Mouse (Mus musculus) yolk sac, embryonic 10.5 days (tissue): Measurements from ENCODE around the gene Klhl5.
"Not testable (repeated sequence)": the region's sequence is repeated elsewhere in the genome, so short reads cannot be mapped to it uniquely, and the experiment has no call there.

Experiments
- DNase-seq: peaks from one replicate; pipeline ENCODE4 v3.0.0-alpha.2; 2017; ENCODE audit warnings: low spot score

Klhl5 gene

DNA sequence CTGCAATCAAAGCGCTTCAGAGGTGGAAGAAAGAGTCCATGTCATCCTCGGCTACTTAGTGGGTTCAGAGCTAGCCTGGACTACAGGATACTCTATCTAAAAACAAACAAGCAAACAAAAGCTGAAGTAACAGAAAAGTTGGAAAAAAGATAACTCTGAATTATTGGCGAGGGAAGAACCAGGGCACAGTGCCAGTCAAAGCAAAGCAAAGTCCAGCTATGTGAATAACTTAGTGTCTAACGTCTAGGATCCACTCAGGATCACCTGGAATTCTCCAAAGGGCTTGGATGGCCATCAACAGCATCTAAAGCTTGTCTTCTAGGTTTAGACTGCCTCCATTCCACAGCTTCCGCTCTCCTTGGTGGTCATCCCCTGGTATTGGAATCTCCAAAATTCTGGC is 9.9 kb upstream of the Klhl5 start:
- no peak for DNase-seq

DNA sequence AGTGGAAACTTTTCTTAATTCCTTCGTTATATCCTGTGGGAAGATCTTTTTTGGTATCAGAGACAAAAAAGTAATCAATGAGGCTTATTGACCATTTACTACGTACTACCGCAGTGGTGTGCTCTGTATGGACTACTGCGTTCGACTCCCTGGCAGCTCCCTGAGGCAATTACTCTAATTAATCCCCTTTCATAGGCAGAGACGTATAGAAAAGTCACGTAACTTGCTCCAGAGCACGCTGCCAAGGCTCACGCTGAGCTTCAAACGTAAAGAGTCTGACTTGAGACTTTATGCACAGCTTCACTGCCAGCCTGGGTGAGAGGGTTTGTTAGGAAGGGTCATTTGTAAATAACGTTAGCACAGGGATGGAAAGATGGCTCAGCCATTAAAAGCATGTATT is 7.3 kb upstream of the Klhl5 start:
- no peak for DNase-seq

DNA sequence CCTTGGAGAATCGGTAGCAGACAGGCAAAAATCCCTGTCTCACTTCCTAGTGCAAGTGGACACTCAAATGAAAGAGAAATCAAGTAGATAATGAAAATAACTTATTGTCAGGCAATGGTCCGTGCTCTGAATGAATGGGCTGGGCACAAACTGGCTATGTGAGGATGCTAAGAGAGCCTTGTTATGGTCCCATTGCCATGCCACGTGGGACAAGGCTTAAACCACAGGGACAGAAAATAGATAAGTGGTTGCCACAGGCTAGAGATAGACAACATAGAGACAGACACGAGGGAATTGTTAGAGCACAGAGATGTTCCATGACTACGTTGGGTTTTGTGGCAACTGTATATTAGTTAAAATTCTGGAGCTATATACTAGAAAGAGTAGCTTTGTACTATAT is 6.1 kb upstream of the Klhl5 start:
- no peak for DNase-seq

DNA sequence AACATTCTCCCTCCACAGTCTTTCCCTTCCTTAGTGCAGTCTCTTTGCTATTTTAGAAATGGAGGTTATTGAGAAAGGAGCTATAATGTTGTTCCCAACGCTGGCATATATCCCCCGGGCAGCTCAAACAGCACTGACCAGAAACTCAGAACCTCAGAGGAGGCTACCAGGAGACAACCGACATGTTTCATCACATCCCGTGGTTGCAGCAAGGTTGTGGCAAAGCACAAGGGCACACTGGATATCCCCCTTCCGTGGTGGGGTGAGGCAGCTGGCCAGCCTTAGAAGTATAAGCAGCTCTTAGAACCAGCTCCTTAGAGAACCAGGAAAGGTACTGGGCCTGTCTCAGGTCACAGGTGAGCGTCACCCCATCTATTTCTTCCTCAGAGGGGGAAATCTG is 5.7 kb upstream of the Klhl5 start:
- DNase-seq: no peak

DNA sequence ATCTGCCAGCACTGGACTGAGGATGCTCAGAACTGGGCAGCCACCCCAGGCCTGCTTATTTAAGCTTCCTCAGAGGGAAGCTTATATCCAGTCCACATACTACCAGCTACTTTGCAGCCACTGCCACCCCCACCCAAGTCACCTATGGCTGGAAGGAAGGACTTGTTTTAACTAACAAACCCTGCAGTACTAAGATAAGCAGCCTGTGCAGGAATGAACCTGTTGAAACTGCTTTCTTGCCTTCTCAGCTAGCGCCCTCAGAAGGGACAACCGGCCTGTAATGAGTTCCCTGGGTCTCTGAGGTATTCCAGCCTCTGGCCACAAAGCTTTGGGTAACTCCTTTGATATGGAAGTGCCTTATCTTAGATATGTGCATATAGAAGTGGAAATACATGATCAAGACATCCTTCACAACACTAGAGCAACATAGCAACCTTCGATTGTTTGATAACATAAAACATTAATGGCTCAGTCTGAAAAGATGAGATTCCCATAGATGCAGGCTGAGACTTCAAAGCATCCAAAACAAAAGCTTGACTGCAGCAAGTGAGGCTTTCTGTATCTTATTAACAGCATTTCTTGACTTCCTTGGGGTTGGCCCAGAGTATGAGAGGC is 5.2 kb upstream of the Klhl5 start:
- DNase-seq: no peak

DNA sequence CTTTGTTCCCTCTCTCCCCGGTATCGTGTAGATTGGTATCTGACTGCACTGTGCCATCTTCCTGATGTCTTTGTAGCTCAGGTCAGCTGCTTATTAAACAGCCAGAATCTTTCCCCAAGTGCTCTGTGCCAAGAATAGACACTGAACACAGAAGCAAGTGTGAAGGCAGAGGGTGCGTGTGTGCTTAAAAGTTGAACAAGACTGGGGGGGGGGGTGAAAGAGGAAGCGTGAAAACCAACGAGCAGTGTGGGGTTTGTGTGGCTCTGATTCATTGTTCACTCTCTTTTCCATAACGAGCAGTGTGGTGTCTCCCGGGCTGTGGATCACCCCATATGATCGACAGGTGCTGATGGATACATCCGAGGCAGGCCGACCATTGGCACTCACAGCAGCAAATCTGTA is 4.7 kb upstream of the Klhl5 start:
- no peak for DNase-seq

DNA sequence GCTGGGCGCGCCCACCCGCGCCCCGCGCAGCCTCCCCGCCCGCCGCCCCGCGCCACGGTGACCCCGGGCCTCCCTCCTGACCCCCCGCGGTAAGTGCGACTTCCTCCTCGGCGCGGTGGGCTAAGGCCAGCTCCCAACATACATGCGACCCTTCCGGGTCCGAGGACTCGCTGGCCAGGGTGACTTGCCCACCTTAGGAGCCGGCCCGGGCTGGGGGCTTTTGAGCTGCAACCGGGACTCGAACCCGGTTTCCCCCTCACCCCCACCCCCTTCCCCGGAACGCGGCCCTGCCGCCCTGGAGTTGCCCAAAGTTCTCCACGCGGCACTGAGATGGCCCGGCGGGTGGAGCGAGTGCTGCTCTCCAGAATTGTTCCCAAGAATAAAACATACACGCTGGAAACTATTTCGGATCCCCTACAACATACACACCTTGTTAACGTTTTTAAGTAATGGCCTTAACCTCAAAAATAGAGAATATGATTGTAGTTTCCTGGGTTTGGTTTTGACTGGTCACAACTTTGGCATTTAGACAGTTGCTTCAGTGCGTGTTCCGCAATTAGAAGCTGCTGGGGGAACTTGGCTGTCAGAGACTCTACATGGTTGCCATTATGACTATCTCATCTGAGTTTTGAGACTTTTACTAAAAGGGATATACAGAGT is 564 bp downstream of the Klhl5 start:
- peak; percentile 42 for DNase-seq

DNA sequence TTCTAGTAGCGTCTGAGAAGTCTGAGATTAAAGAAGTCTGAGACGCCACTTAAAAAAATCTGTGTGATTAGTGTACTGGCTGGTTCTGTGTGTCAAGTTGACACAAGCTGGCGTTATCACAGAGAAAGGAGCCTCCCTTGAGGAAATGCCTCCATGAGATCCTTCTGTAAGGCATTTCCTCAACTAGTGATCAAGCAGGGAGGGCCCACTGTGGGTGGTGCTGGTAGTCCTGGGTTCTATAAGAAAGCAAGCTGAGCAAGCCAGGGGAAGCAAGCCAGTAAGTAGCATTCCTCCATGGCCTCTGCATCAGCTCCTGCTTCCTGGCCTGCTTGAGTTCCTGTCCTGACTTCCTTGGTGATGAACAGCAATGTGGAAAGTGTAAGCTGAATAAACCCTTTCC is 4.9 kb downstream of the Klhl5 start:
- not testable (repeated sequence) for DNase-seq

DNA sequence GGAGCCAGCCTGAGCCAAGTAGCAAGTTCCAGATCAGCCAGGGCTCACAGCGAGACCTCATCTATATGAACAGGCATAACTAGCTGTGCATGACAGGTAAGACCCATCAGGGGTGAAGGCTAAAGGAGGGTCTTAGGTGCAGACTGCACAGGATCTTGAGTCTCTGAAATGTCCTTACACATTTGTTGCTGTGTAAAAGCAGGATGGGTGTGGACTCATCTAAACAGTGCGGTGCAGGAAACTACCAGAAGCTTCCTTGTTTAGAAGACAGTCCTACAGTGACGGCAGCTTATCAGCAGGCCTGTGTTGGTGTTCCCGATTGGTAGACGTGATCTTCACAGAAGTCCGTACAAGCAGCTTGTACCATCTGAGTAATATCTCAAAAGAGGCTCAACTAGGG is 6.0 kb downstream of the Klhl5 start:
- DNase-seq: no peak

DNA sequence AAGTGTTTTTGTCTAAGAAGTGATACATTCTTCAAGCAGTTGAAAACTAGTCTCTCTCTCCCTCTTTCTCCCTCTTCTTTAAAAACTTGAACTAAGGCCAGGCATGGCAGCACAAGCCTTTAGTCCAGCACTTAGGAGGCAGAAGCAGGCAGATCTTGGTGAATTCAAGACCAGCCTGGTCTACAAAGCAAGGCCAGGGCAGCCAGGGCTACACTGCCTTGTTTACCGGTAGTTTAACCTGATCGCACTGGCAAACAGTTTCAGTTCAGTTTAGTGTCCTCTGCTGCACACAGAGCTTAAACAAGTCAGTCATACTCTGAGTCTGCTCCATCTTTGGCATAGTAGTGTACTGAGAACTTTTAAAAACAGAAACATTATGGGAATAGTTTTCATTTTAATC is 9.4 kb downstream of the Klhl5 start:
- DNase-seq: no peak

DNA sequence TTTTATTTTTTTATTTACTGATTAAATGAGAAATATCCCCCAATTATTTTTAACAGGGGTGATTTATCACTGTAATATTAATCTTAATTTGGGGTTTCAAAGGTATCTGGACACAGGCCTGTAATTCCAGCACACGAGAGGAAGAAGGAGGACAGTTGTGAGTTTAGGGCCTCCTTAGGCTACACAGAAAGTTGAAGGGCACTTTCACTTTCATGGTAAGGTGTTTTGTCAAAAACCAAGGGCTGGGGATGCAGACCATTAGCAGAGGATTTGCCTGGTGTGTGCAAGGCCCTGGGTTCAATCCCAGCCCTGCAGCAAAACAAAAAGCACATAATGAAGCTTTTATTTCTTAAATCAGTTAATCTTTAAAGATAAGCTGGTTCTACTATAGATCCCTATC is 12.2 kb downstream of the Klhl5 start:
- no peak for DNase-seq

DNA sequence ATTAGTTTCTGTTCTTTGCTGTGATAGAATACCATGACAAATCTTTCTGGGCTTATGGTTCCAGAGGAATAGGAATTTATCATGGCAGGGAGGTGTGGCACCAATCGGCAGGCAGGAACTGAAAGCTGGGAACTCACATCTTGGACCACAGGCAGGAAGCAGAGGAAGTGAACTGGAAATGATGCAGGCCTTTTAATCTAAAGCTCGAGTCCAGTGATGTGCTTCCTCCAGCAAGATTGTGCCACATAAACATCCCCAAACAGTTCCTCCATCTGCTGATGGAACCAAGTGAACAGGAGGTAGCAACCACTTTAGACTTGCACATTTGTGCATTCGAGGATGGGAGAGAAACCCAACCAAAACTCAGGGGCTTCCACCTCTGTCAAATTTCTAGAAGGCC is 12.6 kb downstream of the Klhl5 start:
- DNase-seq: no peak

DNA sequence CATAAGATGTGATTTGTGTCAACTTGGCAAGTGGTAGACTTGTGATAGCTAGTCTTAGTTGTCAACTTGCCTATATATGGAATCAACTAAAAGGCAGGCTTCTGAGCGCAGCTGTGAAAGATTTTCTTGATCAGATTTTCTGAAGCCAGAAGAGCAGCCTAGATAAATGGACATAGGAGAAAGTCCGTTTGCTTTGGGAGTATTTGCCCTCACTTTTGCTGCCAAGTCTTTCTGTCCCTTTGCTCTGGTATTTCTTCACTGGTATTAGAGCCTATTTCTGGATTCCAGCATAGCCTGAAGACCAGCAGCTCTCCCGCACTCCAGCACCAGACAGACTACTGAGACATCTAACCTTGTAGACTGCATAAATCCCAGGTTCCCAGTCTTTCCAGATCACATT is 15.3 kb downstream of the Klhl5 start:
- DNase-seq: no peak

DNA sequence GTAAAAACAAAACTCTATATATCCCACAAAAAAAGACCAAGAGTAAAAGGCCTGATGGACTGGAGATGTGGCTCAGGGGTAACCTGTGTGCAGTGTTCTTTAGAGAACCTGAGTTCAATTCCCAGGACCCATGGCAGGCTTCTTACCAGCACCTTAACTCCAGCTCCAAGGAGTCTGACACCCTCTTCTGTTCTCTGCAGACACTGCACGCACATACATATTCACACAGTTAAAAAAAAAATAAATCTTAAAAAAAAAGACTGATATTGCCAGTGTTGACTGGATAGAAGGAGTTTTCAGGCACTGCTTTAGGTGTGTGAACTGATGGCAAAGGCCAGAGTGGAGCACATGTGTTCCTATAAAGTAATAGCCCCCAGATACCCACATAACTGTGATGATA is 18.8 kb downstream of the Klhl5 start:
- no peak for DNase-seq

DNA sequence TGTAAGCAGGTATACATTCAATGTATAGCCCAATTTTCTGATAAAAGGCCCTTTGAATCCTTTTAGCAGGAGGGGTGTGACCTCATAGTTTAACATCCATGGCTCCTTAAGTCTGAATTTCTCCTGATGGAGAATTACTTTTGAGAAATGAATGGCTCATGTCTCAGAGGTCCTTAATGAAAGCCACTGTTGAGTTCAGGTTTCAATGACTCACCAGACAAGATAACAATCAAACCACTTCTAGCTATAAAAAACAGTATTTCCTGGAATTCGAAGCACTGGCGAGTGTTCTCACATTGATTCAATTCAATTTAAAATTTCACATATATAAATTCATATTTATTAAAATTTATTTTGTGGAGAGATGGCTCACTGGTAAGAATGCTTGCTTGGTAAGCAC is 21.1 kb downstream of the Klhl5 start:
- DNase-seq: no peak

DNA sequence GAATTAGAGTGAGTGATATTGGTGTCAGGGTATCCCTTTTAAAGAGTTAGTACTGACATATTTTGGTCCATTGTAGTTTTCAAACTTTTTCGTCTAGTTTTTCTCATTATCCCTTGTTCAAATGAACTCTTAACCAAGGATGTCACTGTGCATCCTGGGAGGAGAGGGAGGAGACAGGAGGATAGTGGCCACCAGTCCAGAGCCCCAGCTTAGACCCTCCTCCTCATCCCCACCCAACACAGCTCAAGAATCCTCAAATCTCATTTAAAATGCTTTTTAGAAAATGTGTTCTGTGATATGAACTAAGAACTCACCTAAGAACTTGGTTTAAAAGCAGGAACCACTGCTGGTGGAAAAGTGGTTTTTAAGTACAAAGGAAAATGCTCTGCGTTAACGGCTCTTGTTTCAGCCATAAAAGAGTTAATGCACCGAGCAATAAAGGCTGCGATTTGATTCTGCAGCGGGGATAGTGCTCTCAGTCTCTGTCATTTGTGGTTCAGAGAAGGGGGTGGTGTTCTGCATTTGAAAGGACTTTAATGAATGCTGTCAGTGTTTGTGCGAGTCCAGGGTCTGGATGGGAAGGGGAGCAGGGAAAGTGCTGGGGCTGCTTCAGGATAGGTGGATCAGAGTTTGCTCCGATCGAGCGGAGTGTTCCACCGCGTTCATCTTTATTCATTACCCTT is 23.3 kb downstream of the Klhl5 start:
- DNase-seq: no peak

DNA sequence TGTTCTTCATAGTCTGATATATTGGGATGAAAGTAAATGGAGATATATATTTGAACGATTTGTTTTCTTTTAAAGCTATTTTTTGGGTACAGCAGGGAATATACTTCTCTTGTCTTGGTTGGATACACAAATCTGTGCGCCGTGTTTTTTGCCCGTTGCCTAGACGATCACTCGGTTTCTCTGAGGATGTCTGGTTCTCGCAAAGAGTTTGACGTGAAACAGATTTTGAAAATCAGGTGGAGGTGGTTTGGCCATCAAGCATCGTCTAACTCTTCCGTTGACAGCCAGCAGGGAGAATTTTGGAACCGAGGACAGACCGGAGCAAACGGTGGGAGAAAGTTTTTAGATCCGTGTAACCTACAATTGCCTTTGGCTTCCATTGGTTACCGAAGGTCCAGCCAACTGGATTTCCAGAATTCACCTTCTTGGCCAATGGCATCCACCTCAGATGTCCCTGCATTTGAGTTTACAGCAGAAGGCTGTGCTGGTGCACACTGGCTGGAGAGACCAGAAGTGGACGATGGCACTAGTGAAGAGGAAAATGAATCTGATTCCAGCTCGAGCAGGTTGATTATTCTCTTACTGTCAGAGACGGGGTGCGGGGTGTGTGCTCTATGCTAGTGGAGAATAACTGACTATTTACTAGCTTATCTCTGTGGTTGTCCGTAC is 24.0 kb downstream of the Klhl5 start:
- DNase-seq: no peak

DNA sequence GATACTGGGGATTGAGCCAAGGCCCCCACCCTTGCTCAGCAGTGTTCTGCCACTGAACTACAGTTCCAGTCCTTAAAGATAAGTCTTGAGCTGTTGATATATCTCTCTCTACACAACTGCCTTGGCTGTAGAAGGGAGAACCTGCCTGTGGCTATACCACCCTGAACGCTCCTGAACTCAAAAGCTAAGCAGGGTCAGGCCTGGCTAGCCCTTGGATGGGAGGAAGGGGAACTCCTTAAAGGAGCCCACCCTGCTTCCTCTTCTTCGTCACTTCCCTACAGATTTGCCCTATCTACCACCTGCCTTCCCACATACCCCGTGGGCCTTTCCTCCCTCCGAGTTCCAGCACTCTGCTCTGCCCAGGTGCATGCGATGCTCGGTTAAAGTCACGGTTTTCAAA is 28.8 kb downstream of the Klhl5 start:
- no peak for DNase-seq

DNA sequence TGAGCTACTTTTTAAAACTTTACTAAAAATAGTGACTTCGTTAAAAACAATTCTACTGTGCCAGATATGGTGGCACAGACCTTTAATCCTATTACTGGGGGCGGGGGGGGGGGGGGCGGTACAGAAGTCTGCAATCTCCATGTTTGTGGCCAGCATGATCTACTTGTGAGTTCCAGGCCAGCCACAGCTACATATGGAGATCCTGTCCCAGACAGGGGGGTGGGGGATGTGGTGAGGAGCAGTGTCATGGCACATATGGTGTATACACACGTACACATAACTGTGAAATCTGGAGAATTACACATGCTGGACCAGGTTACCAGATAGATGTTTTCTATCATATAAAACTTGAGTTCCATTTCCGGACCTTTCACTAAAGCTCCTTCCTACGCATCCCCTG is 29.7 kb downstream of the Klhl5 start:
- no peak for DNase-seq

DNA sequence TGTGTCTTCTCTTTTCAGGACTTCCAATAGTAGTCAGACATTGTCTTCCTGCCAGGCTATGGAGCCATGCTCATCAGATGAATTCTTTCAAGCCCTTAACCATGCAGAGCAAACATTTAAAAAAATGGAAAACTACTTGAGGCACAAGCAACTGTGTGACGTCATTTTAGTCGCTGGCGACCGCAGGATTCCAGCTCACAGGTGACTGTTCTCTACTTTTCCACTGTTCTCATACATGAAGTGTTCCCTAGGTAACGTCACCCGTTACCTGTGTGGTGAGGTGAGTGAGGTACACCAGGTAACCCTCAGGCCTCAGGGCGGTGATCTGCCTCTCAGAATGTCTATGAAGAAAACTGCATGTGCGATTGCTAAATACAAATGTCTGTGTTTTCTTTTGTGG is 33.9 kb downstream of the Klhl5 start:
- no peak for DNase-seq

DNA sequence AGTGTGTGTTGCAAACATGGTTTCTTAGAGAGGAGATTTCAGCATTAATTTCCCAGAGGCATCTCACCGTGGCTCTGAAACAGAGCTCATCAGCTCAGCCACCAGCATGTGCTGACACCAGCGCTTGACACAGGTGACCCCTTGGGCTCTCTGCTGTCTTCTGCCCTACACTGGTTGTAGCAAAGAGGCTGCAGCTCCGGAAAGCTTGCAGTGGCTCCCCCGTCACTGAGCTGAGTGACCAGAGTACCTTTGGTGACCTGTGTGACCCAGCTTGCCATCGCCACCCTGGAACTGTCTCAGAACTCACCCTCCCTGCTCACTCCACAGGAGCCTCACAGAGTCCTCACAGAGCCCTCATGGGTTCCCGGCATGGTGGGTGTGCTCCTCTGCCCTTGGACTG is 34.9 kb downstream of the Klhl5 start:
- no peak for DNase-seq

DNA sequence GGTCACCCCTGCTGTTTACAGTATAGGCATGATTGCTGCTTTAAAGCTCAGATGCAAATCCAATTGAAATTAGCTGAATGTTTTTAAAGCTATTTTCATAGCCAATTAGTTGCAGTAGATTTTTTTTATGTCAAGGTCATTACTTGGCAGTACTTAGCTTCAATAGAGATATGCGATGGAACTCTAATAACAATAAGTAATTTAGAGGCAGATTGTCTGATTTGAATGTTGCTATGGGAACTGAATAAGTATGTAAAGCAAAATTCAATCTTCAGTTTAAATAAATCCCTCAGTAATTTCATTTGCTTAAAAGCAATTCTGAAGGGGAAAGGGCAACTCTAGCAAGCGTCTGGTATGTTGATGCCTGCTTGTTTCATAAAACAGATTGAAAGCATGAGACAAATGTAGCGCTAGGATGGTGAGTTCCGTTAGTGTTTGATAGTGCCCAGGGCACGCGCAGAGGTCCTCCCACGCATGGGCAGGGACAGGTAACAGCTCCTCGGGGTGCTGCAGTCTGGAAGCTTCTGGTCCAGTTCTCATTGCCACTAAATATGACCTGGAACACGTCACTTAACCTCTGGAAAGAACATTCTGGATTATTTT is 38.3 kb downstream of the Klhl5 start:
- no peak for DNase-seq

DNA sequence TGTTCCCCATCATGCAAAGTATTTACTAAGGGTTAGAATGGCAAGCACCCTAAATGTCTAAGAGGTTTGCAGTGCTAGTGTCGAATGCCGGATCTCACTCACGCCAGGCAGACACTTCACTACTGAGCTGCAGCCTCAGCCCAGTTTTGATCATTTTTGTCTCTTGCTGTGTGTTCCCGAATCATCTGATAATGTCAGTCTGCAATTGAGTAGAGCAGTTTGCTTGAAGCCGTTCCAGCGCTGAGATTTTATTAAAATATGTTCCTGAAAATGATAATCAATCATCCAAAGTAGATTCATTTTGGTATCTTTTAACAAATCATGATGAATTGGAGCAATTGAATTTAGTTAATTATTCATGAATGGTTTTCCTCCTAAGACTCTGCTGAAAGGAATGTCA is 39.4 kb downstream of the Klhl5 start:
- DNase-seq: no peak
